Mouse (Mus musculus): ENCODE measurements around the gene Yju2. TPM values are rescaled to one million over a fixed set of nuclear protein-coding genes. Genes with fewer than 3 reads are reported as not detected.
A peak's percentile ranks its signal among the peaks of the same experiment; 100 is the strongest.

Gene Yju2
- polyA plus RNA-seq, 1 experiment = 7.2 TPM

DNA sequence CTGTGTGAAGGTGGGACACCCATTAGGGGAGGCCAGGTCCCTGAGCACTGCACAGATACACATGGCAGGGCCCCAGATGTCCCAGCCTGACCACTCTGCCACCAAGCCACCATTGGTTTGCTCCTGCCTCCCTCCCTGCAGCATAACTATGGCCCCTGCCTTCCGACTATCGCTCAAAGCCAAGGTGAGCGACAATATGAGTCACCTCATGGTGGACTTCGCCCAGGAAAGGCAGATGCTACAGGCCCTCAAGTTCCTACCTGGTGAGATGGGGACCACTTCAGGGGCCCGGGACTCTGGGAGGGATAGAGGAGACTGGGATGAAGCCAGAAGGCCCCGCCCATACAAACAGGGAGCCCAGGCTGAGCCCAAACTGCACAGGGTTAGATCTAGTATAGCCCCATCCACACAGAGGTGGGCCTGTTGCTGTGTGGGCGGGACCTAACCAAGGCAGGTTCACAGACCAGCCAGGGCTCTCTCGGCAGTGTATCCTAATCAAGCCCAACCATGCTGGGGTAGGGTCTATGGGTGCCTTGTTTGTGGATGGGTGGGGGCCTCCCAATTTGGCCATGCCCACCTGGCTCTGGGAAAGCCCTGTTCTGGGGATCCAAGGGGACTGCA is 31.5 kb downstream of the Yju2 start:
- Histone ChIP-seq H3K27me3 (replicated peaks; ENCODE audit: control insufficient read depth, insufficient read depth, low read length) (no peaks in the 10 kb centered on the region), H3K4me3 (ENCODE audit: insufficient read depth, low read depth, low read length) (no peak overlapping the region), H3K27ac (ENCODE audit: insufficient read depth, low read depth, low read length) (no peak overlapping the region), H3K36me3 (ENCODE audit: control insufficient read depth, insufficient read depth, low read length) (no peaks in the 10 kb centered on the region), H3K4me1 (ENCODE audit: control insufficient read depth, insufficient read depth, low read length) (no peaks in the 10 kb centered on the region)
- no peak for DNase-seq
- 85% methylated on average over 8 of the region's 8 CpGs for WGBS
- TF ChIP-seq CTCF (conservative IDR thresholded peaks at IDR 0.05; ENCODE audit: insufficient read depth, insufficient read length, low read depth, low read length) = no peak
- no peak for TF ChIP-seq POLR2A (IDR thresholded peaks at IDR 0.05; ENCODE audit: low read depth, low read length)

DNA sequence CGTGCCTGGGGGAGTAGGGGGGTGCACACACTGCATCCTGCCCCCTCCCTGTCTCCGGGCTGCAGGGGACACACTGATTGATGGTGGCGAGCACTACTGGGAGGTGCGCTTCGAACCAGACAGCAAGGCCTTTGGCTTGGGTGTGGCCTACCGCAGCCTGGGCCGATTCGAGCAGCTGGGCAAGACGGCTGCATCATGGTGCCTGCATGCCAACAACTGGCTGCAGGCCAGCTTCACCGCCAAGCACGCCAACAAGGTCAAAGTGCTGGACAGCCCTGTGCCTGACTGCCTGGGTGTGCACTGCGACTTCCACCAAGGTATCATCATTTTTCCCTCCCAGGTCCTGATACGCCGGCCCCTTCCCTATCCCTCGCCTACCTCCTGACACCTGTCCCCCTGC is 37.1 kb downstream of the Yju2 start:
- 48% methylated on average over 15 of the region's 15 CpGs for WGBS
- no peak overlapping the region for H3K27ac ChIP-seq (ENCODE audit: insufficient read depth, low read depth, low read length)
- DNase-seq = peak; percentile 89
- H3K36me3 ChIP-seq (ENCODE audit: control insufficient read depth, insufficient read depth, low read length) = no peaks in the 10 kb centered on the region
- TF ChIP-seq POLR2A (IDR thresholded peaks at IDR 0.05; ENCODE audit: low read depth, low read length) (no peak), CTCF (conservative IDR thresholded peaks at IDR 0.05; ENCODE audit: insufficient read depth, insufficient read length, low read depth, low read length) (no peak)
- H3K4me3 ChIP-seq (ENCODE audit: insufficient read depth, low read depth, low read length) = no peak overlapping the region
- H3K27me3 ChIP-seq (replicated peaks; ENCODE audit: control insufficient read depth, insufficient read depth, low read length) = no peaks in the 10 kb centered on the region
- no peaks in the 10 kb centered on the region for H3K4me1 ChIP-seq (ENCODE audit: control insufficient read depth, insufficient read depth, low read length)

DNA sequence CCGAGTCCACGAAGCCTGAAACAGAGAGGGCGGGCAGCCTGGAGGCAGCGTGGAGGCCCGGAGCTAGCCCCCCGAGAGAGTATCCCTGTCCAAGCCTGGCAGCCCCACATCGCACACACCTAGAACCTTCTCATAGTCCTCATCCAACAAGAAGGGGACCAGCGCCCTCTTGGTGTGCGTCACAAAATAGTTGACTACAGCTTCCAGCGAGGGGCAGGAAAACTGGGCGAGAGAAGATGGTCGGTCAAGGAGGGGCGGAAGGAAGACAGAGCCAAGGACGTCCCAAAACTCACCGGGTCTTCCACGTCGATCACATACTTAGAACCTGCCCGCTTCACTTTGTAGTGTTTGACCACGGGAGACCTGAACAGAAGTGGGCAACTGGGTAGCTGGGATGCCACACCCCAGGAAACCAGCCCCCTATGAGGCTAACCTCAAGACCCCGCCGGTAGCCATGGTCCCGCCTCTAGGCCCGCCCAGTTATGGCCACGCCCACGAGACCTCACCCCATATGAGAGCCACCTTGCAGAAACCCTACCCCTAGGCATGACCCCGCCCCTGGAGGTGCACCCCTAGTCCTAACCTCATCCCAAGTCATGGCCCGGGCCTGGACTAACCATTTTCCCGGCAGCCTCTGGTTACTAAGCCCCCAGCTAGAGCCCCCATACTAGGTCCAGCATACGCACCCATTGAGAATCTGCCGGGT is 41.0 kb downstream of the Yju2 start:
- no peaks in the 10 kb centered on the region for H3K36me3 ChIP-seq (ENCODE audit: control insufficient read depth, insufficient read depth, low read length)
- no peaks in the 10 kb centered on the region for H3K27me3 ChIP-seq (replicated peaks; ENCODE audit: control insufficient read depth, insufficient read depth, low read length)
- TF ChIP-seq CTCF (conservative IDR thresholded peaks at IDR 0.05; ENCODE audit: insufficient read depth, insufficient read length, low read depth, low read length) (no peak), POLR2A (IDR thresholded peaks at IDR 0.05; ENCODE audit: low read depth, low read length) (no peak)
- H3K27ac ChIP-seq (ENCODE audit: insufficient read depth, low read depth, low read length) = no peak overlapping the region
- no peak overlapping the region for H3K4me3 ChIP-seq (ENCODE audit: insufficient read depth, low read depth, low read length)
- no peaks in the 10 kb centered on the region for H3K4me1 ChIP-seq (ENCODE audit: control insufficient read depth, insufficient read depth, low read length)
- 35% methylated on average over 30 of the region's 30 CpGs for WGBS
- no peak for DNase-seq

DNA sequence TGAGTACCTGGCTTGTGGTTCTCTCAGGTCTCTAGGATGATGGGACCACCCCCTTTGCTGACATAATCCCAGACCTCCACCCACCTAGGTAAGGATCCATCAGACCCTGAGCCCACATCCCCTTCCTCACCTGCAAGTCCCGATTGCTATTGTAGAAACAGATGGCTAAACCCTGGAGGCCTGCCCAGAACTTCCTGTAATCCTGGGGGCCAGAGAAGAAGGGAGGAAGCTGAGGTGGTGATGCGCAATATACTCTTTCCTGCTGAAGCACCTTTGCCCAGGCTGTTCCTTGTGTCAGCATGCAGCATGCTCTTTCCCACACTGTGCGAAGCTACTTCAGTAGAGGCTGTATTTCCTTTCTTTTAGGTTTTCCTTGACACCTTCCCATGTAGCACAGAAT is 44.1 kb downstream of the Yju2 start:
- no peaks in the 10 kb centered on the region for H3K27me3 ChIP-seq (replicated peaks; ENCODE audit: control insufficient read depth, insufficient read depth, low read length)
- TF ChIP-seq POLR2A (IDR thresholded peaks at IDR 0.05; ENCODE audit: low read depth, low read length) = no peak
- no peak for TF ChIP-seq CTCF (conservative IDR thresholded peaks at IDR 0.05; ENCODE audit: insufficient read depth, insufficient read length, low read depth, low read length)
- no peak overlapping the region for H3K4me3 ChIP-seq (ENCODE audit: insufficient read depth, low read depth, low read length)
- H3K4me1 ChIP-seq (ENCODE audit: control insufficient read depth, insufficient read depth, low read length) = peaks cover 3% of the 10 kb centered on the region; the same call in 1 of the 2 replicates
- H3K27ac ChIP-seq (ENCODE audit: insufficient read depth, low read depth, low read length) = no peak overlapping the region
- 79% methylated on average over 3 of the region's 3 CpGs for WGBS
- no peaks in the 10 kb centered on the region for H3K36me3 ChIP-seq (ENCODE audit: control insufficient read depth, insufficient read depth, low read length)
- no peak for DNase-seq

DNA sequence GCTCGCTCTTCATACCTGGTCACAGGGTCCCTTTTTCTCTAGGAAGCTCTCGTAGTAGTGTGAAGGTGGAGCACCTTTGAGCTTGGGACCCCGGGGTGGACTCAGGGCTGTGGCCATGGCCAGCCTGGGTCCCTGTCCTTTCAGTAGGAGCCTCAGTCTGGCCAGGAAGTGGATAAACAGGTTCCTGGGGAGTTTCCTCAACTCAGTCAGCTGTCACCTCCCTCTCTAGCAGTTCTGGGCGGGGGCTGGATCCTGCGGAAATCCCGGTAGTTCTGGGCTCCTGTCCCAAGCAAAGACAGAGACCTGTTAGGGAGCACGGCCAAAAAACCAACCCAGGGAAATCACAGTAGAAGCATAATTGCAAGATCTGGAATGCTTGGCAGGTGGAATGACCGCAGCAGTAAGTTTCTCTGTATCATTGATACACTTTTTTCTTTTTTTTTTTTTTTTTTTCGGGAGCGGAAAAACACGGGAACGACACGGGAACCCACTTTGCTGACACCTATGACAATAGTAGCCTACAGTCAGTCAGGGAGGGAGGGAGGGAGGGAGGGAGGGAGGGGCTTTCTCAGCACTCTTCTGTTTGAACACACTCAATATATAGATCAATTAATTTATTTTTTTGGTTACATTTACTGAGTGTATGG is 46.6 kb downstream of the Yju2 start, which contains the start of the genes Stap2 and Mpnd:
TSS of gene Stap2 (minus strand) at position 170 of the 647 bp plus-strand sequence.
TSS of gene Mpnd (plus strand) at position 297 of the 647 bp plus-strand sequence.
- H3K36me3 ChIP-seq (ENCODE audit: control insufficient read depth, insufficient read depth, low read length) = no peaks in the 10 kb centered on the region
- 22% methylated on average over 13 of the region's 13 CpGs for WGBS
- H3K27me3 ChIP-seq (replicated peaks; ENCODE audit: control insufficient read depth, insufficient read depth, low read length) = no peaks in the 10 kb centered on the region
- TF ChIP-seq CTCF (conservative IDR thresholded peaks at IDR 0.05; ENCODE audit: insufficient read depth, insufficient read length, low read depth, low read length) (no peak), POLR2A (IDR thresholded peaks at IDR 0.05; ENCODE audit: low read depth, low read length) (no peak)
- peaks cover 3% of the 10 kb centered on the region; the same call in 1 of the 2 replicates for H3K4me1 ChIP-seq (ENCODE audit: control insufficient read depth, insufficient read depth, low read length)
- peak within 1 kb of the TSS; percentile 52 for H3K4me3 ChIP-seq (ENCODE audit: insufficient read depth, low read depth, low read length)
- DNase-seq = peak; percentile 84
- H3K27ac ChIP-seq (ENCODE audit: insufficient read depth, low read depth, low read length) = peak within 1 kb of the TSS; percentile 59

DNA sequence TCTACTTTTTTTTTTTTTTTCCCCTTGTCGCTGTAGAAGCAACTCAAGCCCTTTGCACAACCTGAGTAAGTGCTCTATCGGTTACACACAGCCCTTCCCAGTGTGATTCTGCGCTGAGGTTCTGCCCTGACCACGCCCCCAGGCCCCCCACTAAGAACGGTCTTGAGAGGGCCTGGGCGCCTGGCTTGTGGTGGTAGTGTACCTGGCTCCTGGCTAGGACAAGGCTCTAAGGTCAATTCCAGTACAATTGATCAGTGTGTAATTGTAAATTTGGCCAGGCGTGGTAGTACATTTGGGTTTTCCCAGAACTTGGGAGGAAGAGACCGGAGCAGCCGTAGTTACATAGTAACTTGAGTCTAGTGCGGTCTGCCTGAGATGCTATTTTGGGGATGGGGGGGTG is 48.1 kb downstream of the Yju2 start:
- 34% methylated on average over 10 of the region's 10 CpGs for WGBS
- H3K36me3 ChIP-seq (ENCODE audit: control insufficient read depth, insufficient read depth, low read length) = no peaks in the 10 kb centered on the region
- H3K4me1 ChIP-seq (ENCODE audit: control insufficient read depth, insufficient read depth, low read length) = peaks cover 3% of the 10 kb centered on the region; the same call in 1 of the 2 replicates
- H3K27ac ChIP-seq (ENCODE audit: insufficient read depth, low read depth, low read length) = no peak overlapping the region
- DNase-seq = peak; percentile 63
- no peak overlapping the region for H3K4me3 ChIP-seq (ENCODE audit: insufficient read depth, low read depth, low read length)
- H3K27me3 ChIP-seq (replicated peaks; ENCODE audit: control insufficient read depth, insufficient read depth, low read length) = no peaks in the 10 kb centered on the region
- no peak for TF ChIP-seq CTCF (conservative IDR thresholded peaks at IDR 0.05; ENCODE audit: insufficient read depth, insufficient read length, low read depth, low read length)
- TF ChIP-seq POLR2A (IDR thresholded peaks at IDR 0.05; ENCODE audit: low read depth, low read length) = no peak
